Mouse (Mus musculus): ENCODE measurements at regions not wholly inside any gene's neighbourhood (a gene's known extent, or its start where the extent isn't known, plus 50 kb on each side); places are given as distances from the start of the nearest gene placed in this dataset.

- TF ChIP-seq POLR2A (IDR thresholded peaks at IDR 0.05; ENCODE audit: control insufficient read depth in 1 of 2, insufficient read depth in 1 of 2, low read depth in 1 of 2, low read length in 2 of 2, poor library complexity in 1 of 2) = no peak
- no peak for TF ChIP-seq E2F4 (IDR thresholded peaks at IDR 0.05; ENCODE audit: borderline replicate concordance, low read depth, low read length)
Observed at GRCm38 (mm10) chr1:94502066-94502861, 449.9 kb upstream of the Pdcd1 start.

Data from MEL (cell line).